Mouse (Mus musculus): ENCODE measurements at regions not wholly inside any gene's neighbourhood (a gene's known extent, or its start where the extent isn't known, plus 50 kb on each side); places are given as distances from the start of the nearest gene placed in this dataset.

DNA sequence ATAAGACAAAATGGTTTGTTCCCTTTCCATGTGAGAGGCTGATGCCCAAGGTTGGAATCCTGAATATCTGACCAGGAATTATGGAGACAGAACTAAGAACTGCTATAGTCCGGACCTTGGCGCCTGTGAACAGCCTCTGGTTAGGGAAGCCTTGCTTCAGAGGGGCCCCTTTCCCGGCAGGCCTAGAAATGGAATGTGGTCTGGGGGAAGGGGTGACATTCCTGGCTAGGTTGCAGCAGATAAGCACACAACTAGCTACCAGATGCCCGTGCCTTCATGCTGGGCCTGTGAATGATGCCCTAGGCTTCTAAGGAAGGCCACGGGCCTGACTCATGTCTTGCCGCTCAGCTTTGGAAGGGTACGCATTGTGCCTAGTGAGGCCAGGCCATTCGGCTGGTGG lies 89.4 kb downstream of the Snrpe start:
- TF ChIP-seq CTCF (IDR thresholded peaks at IDR 0.05; ENCODE audit: borderline replicate concordance, insufficient read depth, low read length) (no peak), POLR2A (IDR thresholded peaks at IDR 0.05; ENCODE audit: low read depth, low read length) (no peak)

DNA sequence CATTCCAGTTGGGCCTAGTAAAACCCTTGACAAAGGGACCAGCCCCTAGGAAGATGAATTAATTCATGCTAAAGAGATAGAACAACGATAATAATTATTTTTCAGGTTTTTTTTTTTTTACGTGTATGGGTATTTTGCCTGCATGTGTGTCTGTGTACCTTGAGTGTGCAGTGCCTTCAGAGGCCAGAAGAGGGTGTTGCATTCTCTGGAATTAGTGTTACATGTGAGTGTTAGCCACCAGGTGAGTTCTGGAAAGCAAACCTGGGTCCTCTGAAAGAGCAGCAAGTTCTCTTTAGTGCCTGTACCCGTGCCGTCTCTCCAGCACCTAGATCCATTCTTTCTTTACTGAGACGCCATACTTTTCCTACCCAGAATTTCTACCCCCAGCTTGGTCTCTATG lies 92.8 kb upstream of the Sox13 start:
- H3K4me1 ChIP-seq (ENCODE audit: control insufficient read depth, insufficient read depth, low read length), result no peaks in the 10 kb centered on the region

More for the DNA sequence above, 89.4 kb downstream of the Snrpe start:
- Histone ChIP-seq H3K27ac (ENCODE audit: insufficient read depth, low read length) (no peak overlapping the region), H3K4me1 (ENCODE audit: control insufficient read depth, insufficient read depth, low read length) (no peaks in the 10 kb centered on the region), H3K4me3 (ENCODE audit: insufficient read depth, low read length) (no peak overlapping the region)

DNA sequence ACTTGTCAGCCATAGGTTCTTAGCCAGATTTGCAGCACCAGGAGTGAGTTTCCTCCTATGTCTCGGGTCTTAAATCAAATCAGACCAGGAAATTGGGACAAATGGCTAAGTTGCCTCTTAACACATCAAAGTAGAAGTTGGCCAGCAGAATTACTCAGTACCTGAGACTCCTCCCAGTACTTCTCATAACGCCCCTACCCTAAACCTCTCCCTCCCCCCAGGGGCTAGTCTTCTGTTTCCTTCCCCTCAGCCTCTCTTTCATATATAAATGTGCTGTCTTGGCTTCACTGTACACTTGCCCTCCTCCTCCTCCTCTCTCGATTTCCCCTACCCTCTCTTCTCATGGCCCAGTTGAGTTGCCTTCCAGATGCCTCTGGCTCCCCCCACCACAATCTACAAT lies 79.9 kb upstream of the Sox13 start:
- Histone ChIP-seq H3K4me1 (ENCODE audit: control insufficient read depth, insufficient read depth, low read length) (no peaks in the 10 kb centered on the region), H3K4me3 (ENCODE audit: insufficient read depth, low read length) (no peak overlapping the region), H3K27ac (ENCODE audit: insufficient read depth, low read length) (no peak overlapping the region)
- TF ChIP-seq CTCF (IDR thresholded peaks at IDR 0.05; ENCODE audit: borderline replicate concordance, insufficient read depth, low read length) (no peak), POLR2A (IDR thresholded peaks at IDR 0.05; ENCODE audit: low read depth, low read length) (no peak)

More for the DNA sequence above, 92.8 kb upstream of the Sox13 start:
- H3K27ac ChIP-seq (ENCODE audit: insufficient read depth, low read length), result no peak overlapping the region
- no peak overlapping the region for H3K4me3 ChIP-seq (ENCODE audit: insufficient read depth, low read length)
- TF ChIP-seq POLR2A (IDR thresholded peaks at IDR 0.05; ENCODE audit: low read depth, low read length) (no peak), CTCF (IDR thresholded peaks at IDR 0.05; ENCODE audit: borderline replicate concordance, insufficient read depth, low read length) (no peak)

DNA sequence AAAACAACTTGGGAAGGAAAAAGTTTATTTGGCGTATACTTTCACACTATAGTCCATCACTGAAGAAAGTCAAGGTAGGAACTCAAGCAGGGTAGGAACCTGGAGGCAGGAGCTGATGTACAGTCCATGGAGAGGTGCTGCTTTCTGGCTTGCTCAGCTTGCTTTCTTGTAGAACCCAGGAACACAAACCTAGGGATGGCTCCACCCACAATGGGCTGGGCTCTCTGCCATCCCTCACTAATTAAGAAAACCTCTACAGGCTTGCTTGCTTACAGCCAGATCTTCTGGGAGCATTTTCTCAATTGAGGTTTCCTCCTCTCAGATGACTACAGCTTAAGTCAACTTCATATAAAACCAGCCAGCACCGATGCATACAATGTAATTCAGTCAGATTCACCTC lies 79.2 kb upstream of the Sox13 start:
- H3K27ac ChIP-seq (ENCODE audit: insufficient read depth, low read length), result no peak overlapping the region

DNA sequence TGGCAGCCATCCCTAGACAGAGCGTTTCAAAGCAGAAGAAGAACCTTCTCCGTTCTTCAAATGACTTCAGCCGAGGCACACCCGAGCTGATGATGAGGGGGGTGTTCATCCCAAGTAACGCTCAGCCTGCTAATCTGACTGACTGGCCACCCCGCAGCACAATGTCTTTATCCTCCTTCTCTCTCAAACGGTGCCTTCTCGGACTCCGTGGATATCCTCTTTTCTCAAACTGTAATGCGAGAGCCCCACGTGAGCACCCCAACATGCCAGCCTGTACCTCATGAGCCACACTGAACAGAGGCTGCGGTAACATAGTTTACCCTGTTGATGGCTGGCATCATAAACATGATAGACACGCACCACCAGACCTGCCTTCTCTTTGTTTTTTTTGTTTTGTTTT lies 76.8 kb upstream of the Sox13 start:
- Histone ChIP-seq H3K4me1 (ENCODE audit: control insufficient read depth, insufficient read depth, low read length) (no peaks in the 10 kb centered on the region), H3K4me3 (ENCODE audit: insufficient read depth, low read length) (no peak overlapping the region), H3K27ac (ENCODE audit: insufficient read depth, low read length) (no peak overlapping the region)
- no peak for TF ChIP-seq POLR2A (IDR thresholded peaks at IDR 0.05; ENCODE audit: low read depth, low read length)
- no peak for TF ChIP-seq CTCF (IDR thresholded peaks at IDR 0.05; ENCODE audit: borderline replicate concordance, insufficient read depth, low read length)

More for the DNA sequence above, 79.2 kb upstream of the Sox13 start:
- no peak for TF ChIP-seq POLR2A (IDR thresholded peaks at IDR 0.05; ENCODE audit: low read depth, low read length)
- no peaks in the 10 kb centered on the region for H3K4me1 ChIP-seq (ENCODE audit: control insufficient read depth, insufficient read depth, low read length)
- H3K4me3 ChIP-seq (ENCODE audit: insufficient read depth, low read length), result no peak overlapping the region

DNA sequence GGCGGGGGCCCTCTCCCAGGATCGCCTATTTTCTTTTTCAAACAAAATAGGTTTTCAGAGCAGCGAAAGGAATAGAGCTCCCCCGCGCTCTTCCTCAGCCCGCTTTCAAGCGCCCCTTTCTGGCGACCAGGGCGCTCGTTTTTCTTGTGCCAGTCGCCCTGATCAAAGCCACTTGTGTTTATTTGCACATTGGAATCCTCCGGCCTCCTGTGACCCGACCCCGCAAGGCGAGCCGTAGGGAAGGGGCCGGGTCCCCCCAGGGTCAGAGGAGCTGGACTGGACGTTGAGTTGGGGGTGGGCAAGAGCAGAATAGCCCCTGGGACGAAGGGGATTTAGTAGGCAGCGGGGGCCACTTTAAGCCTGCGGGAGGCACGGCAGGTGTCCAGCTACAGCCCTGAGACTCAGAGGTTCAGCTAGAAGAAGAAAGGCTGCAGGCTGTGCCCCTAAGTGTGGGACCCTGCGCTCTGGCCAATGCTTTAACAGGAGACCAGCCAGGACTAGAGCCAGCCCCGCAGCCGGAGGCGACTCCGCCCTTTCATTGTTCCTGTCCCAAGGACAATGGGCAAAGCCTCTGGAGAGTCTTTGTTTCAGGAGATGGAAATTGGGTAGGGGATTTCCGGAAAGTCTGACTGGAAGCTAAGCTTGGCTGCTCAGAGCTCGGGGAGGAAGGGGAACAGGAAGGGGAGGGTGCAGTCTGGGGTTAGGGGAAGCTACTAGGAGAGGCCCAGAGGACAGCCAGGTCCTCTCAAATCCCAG lies 69.0 kb upstream of the Sox13 start:
- TF ChIP-seq POLR2A (IDR thresholded peaks at IDR 0.05; ENCODE audit: low read depth, low read length) (no peak), CTCF (IDR thresholded peaks at IDR 0.05; ENCODE audit: borderline replicate concordance, insufficient read depth, low read length) (no peak)
- no peak overlapping the region for H3K27ac ChIP-seq (ENCODE audit: insufficient read depth, low read length)
- H3K4me3 ChIP-seq (ENCODE audit: insufficient read depth, low read length), result peak overlapping the region; percentile 26
- H3K4me1 ChIP-seq (ENCODE audit: control insufficient read depth, insufficient read depth, low read length), result no peaks in the 10 kb centered on the region

DNA sequence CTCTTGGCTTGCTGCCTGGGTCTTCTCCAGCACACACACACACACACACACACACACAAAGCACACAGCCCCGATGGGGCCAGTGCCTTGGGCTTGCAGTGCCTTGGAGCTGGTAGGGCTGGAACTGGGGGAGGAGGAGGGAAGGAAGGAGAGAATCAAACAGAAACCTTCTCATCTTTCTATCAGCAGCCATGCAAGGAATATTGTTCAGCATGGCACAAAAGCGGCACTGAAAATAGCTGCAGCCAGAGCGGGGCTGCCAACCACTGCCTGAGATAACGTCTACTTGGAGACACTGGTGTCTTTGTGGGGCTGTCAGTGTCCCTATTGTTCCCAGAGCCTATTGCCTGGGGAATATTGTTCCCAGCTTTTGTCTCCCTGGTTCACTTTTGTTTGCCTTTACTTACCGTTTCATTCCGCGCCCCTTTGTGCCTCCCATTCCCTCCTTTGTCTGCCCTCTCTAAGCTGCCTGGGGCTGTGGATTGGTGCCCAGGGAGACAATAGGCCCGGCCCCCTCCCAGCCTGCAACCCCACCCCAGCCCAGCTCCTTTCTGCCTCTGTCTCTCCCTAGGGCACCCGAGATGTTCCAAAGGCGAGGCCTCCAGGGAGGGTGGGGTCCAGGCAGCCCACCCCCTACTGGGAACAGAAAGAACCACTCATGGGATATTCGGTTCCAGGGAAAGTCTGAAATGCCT lies 68.3 kb upstream of the Sox13 start:
- no peak for TF ChIP-seq POLR2A (IDR thresholded peaks at IDR 0.05; ENCODE audit: low read depth, low read length)
- no peak for TF ChIP-seq CTCF (IDR thresholded peaks at IDR 0.05; ENCODE audit: borderline replicate concordance, insufficient read depth, low read length)
- H3K4me1 ChIP-seq (ENCODE audit: control insufficient read depth, insufficient read depth, low read length), result 0 out of 2 replicates have a peak, but pooled peaks cover 2% of the 10 kb centered on the region
- H3K27ac ChIP-seq (ENCODE audit: insufficient read depth, low read length), result no peak overlapping the region
- H3K4me3 ChIP-seq (ENCODE audit: insufficient read depth, low read length), result peak overlapping the region; percentile 26

DNA sequence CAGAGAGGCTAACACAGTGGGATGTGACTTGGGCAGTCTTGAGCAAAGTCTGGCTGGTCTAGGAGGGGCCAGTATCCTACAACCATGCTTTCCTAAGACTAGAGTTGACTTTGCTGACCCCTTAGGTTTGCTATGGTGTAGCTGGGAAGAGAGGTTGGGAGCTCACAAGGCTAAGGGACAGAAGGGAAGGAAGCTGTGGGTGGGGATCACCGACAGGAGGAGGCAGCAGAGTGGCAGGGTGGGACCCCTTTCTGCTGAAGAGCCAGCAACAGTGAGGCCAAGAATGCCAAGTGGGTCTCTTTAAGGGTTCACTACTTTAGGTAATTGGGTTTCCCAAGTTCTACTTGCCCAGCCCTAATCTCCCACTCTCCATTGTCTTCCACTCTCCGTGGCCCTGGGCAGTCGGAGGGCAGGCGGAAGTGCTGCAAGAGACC lies 67.7 kb upstream of the Sox13 start:
- Histone ChIP-seq H3K27ac (ENCODE audit: insufficient read depth, low read length) (no peak overlapping the region), H3K4me3 (ENCODE audit: insufficient read depth, low read length) (no peak overlapping the region)

DNA sequence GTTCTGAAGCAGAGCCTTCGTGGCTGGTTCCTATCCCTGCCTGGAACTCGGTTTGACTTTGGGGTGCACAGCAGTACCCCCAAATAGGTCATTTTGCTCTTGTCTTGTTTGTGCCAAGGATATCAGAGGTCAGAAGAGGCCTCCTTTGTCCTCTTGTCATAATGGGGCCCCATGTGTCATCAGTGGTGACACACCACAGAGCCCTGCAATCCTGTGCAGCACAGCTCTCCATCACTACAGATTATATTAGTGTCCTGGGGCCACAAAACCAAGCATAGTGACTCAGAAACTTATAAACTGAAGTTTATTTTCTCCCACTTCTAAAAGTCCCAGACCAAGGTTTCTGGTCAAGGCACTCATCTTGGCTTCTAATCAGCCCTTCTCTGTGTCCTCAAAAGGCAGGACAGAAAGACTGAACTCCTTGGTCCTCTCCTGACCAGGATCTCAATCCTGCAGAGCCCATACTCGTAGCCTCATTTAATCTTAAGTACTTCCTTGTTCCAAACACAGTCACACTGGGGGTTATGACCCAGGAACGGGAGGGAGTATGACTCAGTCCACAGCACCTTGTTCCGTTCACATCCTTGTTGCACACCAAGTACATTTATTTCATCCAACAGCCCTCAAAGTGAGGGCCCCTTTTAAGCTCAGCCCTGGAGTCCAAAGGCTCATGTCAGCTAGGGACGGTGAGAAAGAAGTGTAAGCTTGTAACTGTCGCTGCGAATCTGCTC lies 63.2 kb upstream of the Sox13 start:
- Histone ChIP-seq H3K27ac (ENCODE audit: insufficient read depth, low read length) (no peak overlapping the region), H3K4me1 (ENCODE audit: control insufficient read depth, insufficient read depth, low read length) (0 out of 2 replicates have a peak, but pooled peaks cover 3% of the 10 kb centered on the region), H3K4me3 (ENCODE audit: insufficient read depth, low read length) (no peak overlapping the region)
- no peak for TF ChIP-seq CTCF (IDR thresholded peaks at IDR 0.05; ENCODE audit: borderline replicate concordance, insufficient read depth, low read length)
- TF ChIP-seq POLR2A (IDR thresholded peaks at IDR 0.05; ENCODE audit: low read depth, low read length), result no peak

More for the DNA sequence above, 67.7 kb upstream of the Sox13 start:
- no peak for TF ChIP-seq POLR2A (IDR thresholded peaks at IDR 0.05; ENCODE audit: low read depth, low read length)
- TF ChIP-seq CTCF (IDR thresholded peaks at IDR 0.05; ENCODE audit: borderline replicate concordance, insufficient read depth, low read length), result no peak
- H3K4me1 ChIP-seq (ENCODE audit: control insufficient read depth, insufficient read depth, low read length), result 0 out of 2 replicates have a peak, but pooled peaks cover 3% of the 10 kb centered on the region

Data from embryonic fibroblast, embryonic 13.5 days (primary cell).